Mouse (Mus musculus): ENCODE measurements around the gene Gm45785. TPM values are rescaled to one million over a fixed set of nuclear protein-coding genes. Genes with fewer than 3 reads are reported as not detected.

The Gm45785 gene
- polyA plus RNA-seq, 1 experiment from 2014 or later: not detected

DNA sequence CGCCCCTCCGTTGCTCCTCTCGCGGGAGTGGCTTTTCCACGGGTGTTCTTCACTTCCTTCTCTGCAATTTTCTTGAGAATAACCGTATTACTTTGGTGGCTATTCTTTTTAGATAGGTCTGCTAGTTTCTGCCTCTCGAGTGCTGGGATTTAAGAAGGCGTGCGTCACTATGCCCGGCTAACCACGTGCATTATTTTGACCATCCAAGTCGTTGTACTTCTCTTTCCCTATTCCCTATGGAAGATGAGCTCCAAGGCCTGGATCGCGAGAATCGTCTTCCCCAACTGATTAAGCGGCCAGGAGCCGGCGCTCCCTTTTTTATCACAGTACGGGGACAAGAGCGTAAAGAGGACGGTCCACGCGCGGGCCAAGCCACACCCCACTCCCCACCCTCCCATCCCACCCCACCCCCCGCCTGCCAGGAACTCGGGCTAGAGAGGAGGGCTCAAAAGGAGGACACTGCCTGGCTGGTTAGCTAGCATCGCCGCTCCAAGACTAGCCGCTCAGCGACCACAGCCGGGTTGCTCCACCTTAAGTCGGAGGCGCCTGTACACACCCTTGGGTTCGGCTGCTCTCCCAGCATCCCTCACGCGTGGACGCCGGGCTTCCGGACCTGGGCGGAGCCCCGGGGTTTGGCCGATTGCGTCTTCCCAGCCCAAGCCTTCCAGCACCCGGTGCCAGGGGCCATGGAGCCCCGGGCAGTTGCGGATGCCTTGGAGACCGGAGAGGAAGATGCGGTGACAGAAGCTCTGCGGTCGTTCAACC lies 836 bp upstream of the Gm45785 start, which contains the start of gene Ric8a:
Gene Ric8a, plus strand, starts transcription at position 173 of the 765 bp plus-strand sequence.
- H3K36me3 ChIP-seq (replicated peaks): peaks cover 60% of the 10 kb centered on the region

DNA sequence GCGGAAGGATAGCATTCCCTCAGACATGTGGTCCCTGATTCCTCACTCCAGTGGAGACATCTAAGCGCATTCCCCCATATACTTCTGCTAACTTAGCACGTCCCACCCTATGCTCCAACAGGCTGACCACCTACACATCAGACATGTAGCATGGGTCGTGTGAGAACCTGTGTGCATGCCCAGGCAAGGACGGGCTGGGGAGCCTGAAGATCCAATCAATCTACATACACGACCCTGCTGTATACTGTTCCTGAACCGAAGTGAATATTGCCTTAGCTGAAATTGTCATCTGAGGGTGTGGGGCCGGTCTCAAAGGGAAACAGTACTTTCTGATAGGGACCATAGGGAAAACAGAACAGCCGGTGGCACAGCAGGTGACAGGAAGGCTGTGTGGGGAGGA lies 950 bp downstream of the Gm45785 start:
- Histone ChIP-seq H3K4me1 (peaks cover 32% of the 10 kb centered on the region), H3K4me2 (peak overlapping the region; percentile 97), H3K27me3 (no peaks in the 10 kb centered on the region), H3K9ac (peak overlapping the region; percentile 90), H3K36me3 (replicated peaks) (peaks cover 50% of the 10 kb centered on the region), H3K4me3 (replicated peaks) (peak overlapping the region; percentile 78), H3K9me3 (no peaks in the 10 kb centered on the region), H3K27ac (no peak overlapping the region)
- 77% methylated on average over 9 of the region's 9 CpGs for WGBS
- ATAC-seq (ENCODE audit: low FRiP score): no peak

More for the DNA sequence above, 836 bp upstream of the Gm45785 start, which contains the start of gene Ric8a:
- Histone ChIP-seq H3K27me3 (no peaks in the 10 kb centered on the region), H3K4me3 (replicated peaks) (peak within 1 kb of the TSS; percentile 78), H3K9ac (peak within 1 kb of the TSS; percentile 90), H3K27ac (peak within 1 kb of the TSS; percentile 89), H3K9me3 (no peaks in the 10 kb centered on the region), H3K4me1 (peaks cover 32% of the 10 kb centered on the region), H3K4me2 (peak within 1 kb of the TSS; percentile 97)
- peak; percentile 86 for ATAC-seq (ENCODE audit: low FRiP score)
- WGBS: under 1% methylated on average over 50 of the region's 50 CpGs

DNA sequence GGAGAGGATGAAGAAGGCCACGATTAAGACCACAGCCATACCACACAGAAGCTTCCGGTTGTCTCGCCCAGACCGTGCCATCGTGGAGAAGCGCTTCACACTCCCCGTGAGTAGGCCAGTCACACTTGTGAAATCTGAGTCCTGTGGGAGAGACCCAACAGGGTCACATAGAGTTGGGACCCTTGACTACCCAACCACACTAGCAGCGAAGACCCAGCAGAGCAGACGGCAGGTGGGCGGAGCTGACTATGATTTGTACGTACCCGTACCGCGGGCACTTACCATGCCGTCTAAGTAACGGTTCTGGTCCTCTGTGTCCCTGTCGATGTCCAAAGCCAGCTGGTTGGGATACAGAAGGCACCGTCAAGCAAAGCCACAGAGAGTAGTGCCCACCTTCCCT lies 1.6 kb downstream of the Gm45785 start:
- Histone ChIP-seq H3K27me3 (no peaks in the 10 kb centered on the region), H3K4me2 (no peak overlapping the region), H3K9me3 (no peaks in the 10 kb centered on the region), H3K4me1 (peaks cover 28% of the 10 kb centered on the region), H3K4me3 (replicated peaks) (no peak overlapping the region), H3K9ac (no peak overlapping the region), H3K27ac (no peak overlapping the region), H3K36me3 (replicated peaks) (peaks cover 43% of the 10 kb centered on the region)
- 96% methylated on average over 18 of the region's 18 CpGs for WGBS
- no peak for ATAC-seq (ENCODE audit: low FRiP score)

- peaks cover 20% of the 10 kb centered on the region for H3K4me1 ChIP-seq
- H3K27me3 ChIP-seq: no peaks in the 10 kb centered on the region
- H3K4me3 ChIP-seq (replicated peaks): no peak overlapping the region
- no peaks in the 10 kb centered on the region for H3K9me3 ChIP-seq
- 94% methylated on average over 9 of the region's 9 CpGs for WGBS
- H3K9ac ChIP-seq: no peak overlapping the region
- no peak overlapping the region for H3K27ac ChIP-seq
- no peak for ATAC-seq (ENCODE audit: low FRiP score)
- peaks cover 33% of the 10 kb centered on the region for H3K36me3 ChIP-seq (replicated peaks)
- H3K4me2 ChIP-seq: no peak overlapping the region
Observed at GRCm38 (mm10) chr7:140853386-140853785, 2.7 kb downstream of the Gm45785 start.

DNA sequence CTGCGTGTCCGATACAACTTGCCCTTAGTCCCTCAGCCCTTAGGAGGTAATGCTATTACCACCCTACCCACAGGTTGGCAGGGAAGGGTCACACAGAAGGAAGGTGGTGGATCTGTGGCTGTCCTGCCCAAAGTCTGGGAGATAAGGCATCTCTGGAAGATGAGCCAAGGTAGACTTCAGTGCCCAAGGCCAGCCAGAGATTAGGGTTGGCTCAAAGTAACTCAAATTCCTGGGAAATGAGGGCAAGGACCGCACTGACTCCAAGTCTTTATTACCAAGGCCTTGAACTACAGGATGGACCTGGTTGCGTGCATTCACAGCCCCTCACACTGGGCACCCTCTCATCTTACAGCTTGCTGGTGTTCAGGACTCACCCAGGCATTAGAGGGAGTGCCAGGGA lies 4.2 kb downstream of the Gm45785 start:
- H3K27ac ChIP-seq: no peak overlapping the region
- peaks cover 4% of the 10 kb centered on the region; the same call in 1 of the 2 replicates for H3K27me3 ChIP-seq
- ATAC-seq (ENCODE audit: low FRiP score): no peak
- no peak overlapping the region for H3K4me2 ChIP-seq
- no peak overlapping the region for H3K9ac ChIP-seq
- H3K36me3 ChIP-seq (replicated peaks): peaks cover 33% of the 10 kb centered on the region
- H3K9me3 ChIP-seq: no peaks in the 10 kb centered on the region
- H3K4me1 ChIP-seq: peaks cover 10% of the 10 kb centered on the region
- WGBS: 94% methylated on average over 4 of the region's 4 CpGs
- H3K4me3 ChIP-seq (replicated peaks): no peak overlapping the region

DNA sequence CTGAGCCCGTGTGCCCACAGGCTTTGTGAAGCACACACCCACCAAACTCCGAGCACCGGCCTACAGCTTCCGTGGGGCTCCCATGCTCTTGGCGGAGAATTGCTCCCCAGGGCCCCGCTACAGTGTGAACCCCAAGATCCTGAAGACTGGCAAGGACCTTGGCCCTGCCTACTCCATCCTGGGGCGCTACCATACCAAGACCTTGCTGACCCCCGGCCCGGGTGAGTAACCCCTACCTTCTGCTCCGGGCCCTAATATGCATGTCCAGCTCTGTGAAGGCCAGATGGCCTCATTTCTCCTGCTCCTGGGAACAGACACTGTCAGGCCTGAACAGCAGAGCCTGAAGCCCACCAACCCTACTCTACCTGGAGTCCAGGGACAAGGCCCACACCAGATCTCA lies 7.5 kb downstream of the Gm45785 start:
- no peak overlapping the region for H3K27ac ChIP-seq
- H3K4me2 ChIP-seq: no peak overlapping the region
- 91% methylated on average over 10 of the region's 10 CpGs for WGBS
- no peak overlapping the region for H3K9ac ChIP-seq
- peaks cover 22% of the 10 kb centered on the region for H3K27me3 ChIP-seq
- H3K4me1 ChIP-seq: 0 out of 2 replicates have a peak, but pooled peaks cover 2% of the 10 kb centered on the region
- H3K9me3 ChIP-seq: no peaks in the 10 kb centered on the region
- no peak overlapping the region for H3K4me3 ChIP-seq (replicated peaks)
- ATAC-seq (ENCODE audit: low FRiP score): no peak
- H3K36me3 ChIP-seq (replicated peaks): peaks cover 24% of the 10 kb centered on the region

DNA sequence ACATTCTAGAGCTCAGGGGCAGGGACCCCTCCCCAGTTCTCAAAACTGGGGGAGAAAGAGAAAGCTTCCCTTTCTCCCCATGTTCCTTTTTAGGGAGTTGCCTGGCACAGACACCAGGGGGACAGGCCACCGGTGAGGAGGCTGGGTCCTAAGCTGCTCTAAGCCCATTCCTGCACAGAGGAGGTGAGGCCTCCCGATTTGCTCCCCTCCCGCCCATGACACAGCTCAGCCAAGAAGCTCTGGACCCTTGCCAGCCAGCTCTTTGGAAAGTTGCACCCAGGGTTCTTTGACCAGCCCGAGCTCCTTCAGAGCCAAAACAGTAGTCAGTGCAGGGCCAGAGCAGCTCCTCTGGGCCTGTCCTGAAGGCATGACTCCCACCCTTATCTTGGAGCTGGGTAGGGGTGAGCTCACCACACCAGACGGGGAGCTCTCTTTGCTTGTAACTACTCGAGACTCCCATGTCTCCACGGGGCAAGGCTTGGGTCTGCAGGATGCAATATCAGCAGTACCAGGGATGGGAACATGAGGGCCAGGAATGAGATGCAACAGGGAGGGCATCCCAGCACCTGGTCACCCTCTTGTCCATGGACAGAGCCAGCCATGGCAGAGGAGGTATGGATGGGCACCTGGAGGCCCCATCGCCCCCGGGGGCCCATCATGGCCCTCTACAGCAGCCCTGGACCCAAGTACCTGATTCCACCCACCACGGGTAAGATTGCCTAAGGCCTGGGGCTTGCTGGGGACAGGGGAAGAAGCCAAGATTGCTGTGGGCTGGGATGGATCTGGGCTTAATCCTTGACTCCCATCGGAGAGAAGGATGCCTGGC lies 8.2 kb downstream of the Gm45785 start, which contains the start of gene Odf3:
Gene Odf3, plus strand, starts transcription at position 51 of the 826 bp plus-strand sequence.
- H3K9ac ChIP-seq: no peak within 1 kb of the TSS
- ATAC-seq (ENCODE audit: low FRiP score): no peak
- peaks cover 17% of the 10 kb centered on the region for H3K36me3 ChIP-seq (replicated peaks)
- no peak within 1 kb of the TSS for H3K27ac ChIP-seq
- WGBS: 64% methylated on average over 11 of the region's 11 CpGs
- 0 out of 2 replicates have a peak, but pooled peaks cover 2% of the 10 kb centered on the region for H3K4me1 ChIP-seq
- H3K27me3 ChIP-seq: peaks cover 28% of the 10 kb centered on the region
- no peak within 1 kb of the TSS for H3K4me3 ChIP-seq (replicated peaks)
- H3K4me2 ChIP-seq: no peak within 1 kb of the TSS
- H3K9me3 ChIP-seq: no peaks in the 10 kb centered on the region

DNA sequence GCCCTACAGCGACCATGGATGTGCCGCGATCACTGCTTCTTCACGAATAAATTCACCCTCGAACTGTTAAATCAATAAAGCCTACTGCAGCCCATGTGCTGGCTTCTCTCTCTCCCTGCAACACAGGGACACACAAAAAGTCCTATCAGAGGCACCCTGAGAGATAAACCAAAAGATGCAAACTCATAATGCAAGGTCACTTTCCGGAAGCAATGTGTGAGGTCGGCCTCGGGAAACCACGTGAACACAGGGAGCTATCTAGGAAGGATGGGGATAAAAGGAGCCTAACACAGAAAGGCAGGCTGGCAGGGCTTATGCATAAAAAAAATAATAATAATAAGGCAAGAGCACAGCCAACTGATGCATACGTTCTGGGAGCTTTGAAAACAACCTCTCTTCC lies 9.5 kb downstream of the Gm45785 start:
- ATAC-seq (ENCODE audit: low FRiP score): no peak
- WGBS: 86% methylated on average over 10 of the region's 10 CpGs
- H3K9me3 ChIP-seq: no peaks in the 10 kb centered on the region
- H3K9ac ChIP-seq: no peak overlapping the region
- H3K4me1 ChIP-seq: 0 out of 2 replicates have a peak, but pooled peaks cover 2% of the 10 kb centered on the region
- H3K36me3 ChIP-seq (replicated peaks): peaks cover 4% of the 10 kb centered on the region
- no peak overlapping the region for H3K27ac ChIP-seq
- no peak overlapping the region for H3K4me3 ChIP-seq (replicated peaks)
- H3K27me3 ChIP-seq: peaks cover 39% of the 10 kb centered on the region
- no peak overlapping the region for H3K4me2 ChIP-seq

GRCm38 (mm10) chr7:140845683-140846082 lies 10.4 kb downstream of the Gm45785 start:
- H3K4me1 ChIP-seq: 0 out of 2 replicates have a peak, but pooled peaks cover 2% of the 10 kb centered on the region
- no peaks in the 10 kb centered on the region for H3K9me3 ChIP-seq
- H3K36me3 ChIP-seq (replicated peaks): no peaks in the 10 kb centered on the region
- H3K27ac ChIP-seq: no peak overlapping the region
- 69% methylated on average over 4 of the region's 4 CpGs for WGBS
- ATAC-seq (ENCODE audit: low FRiP score): no peak
- H3K4me3 ChIP-seq (replicated peaks): no peak overlapping the region
- peaks cover 49% of the 10 kb centered on the region for H3K27me3 ChIP-seq
- H3K4me2 ChIP-seq: no peak overlapping the region
- no peak overlapping the region for H3K9ac ChIP-seq

GRCm38 (mm10) chr7:140844905-140845665 lies 11.0 kb downstream of the Gm45785 start, which contains the start of gene Scgb1c1:
Scgb1c1 (plus strand) TSS chr7:140845547.
- H3K27ac ChIP-seq: no peak within 1 kb of the TSS
- H3K27me3 ChIP-seq: peaks cover 51% of the 10 kb centered on the region
- H3K9ac ChIP-seq: no peak within 1 kb of the TSS
- no peaks in the 10 kb centered on the region for H3K36me3 ChIP-seq (replicated peaks)
- peak; percentile 85 for ATAC-seq (ENCODE audit: low FRiP score)
- H3K4me2 ChIP-seq: no peak within 1 kb of the TSS
- no peak within 1 kb of the TSS for H3K4me3 ChIP-seq (replicated peaks)
- H3K4me1 ChIP-seq: 0 out of 2 replicates have a peak, but pooled peaks cover 2% of the 10 kb centered on the region
- H3K9me3 ChIP-seq: no peaks in the 10 kb centered on the region
- 30% methylated on average over 14 of the region's 14 CpGs for WGBS

GRCm38 (mm10) chr7:140843806-140844205 lies 12.3 kb downstream of the Gm45785 start:
- Histone ChIP-seq H3K4me2 (no peak overlapping the region), H3K36me3 (replicated peaks) (no peaks in the 10 kb centered on the region), H3K9ac (no peak overlapping the region), H3K27me3 (peaks cover 51% of the 10 kb centered on the region), H3K27ac (no peak overlapping the region), H3K9me3 (no peaks in the 10 kb centered on the region), H3K4me3 (replicated peaks) (no peak overlapping the region), H3K4me1 (0 out of 2 replicates have a peak, but pooled peaks cover 2% of the 10 kb centered on the region)
- no peak for ATAC-seq (ENCODE audit: low FRiP score)
- WGBS: 74% methylated on average over 7 of the region's 7 CpGs

All from forebrain, embryonic 12.5 days (tissue).